Mouse (Mus musculus): ENCODE data around the gene Mmp12. TPM values are rescaled to one million over a fixed set of nuclear protein-coding genes. Genes with fewer than 3 reads are reported as not detected.

Gene Mmp12
- polyA plus RNA-seq (2017; shearing (Covaris generic)), result 0.59 TPM

GRCm38 (mm10) chr9:7344107-7344506 lies at the start of gene Mmp12:
Gene Mmp12 (plus strand): TSS chr9:7344381.

GRCm38 (mm10) chr9:7387947-7388346 lies 43.8 kb downstream of the Mmp12 start, which contains the start of gene Mmp1b:
Gene Mmp1b (minus strand): TSS chr9:7388047.

Other genes starting within 250 kb of the Mmp12 start
- gene Dync2h1, start 159.9 kb upstream of the Mmp12 start, polyA plus RNA-seq (2017; shearing (Covaris generic)), result 3.5 TPM
- gene Dcun1d5, start 159.9 kb upstream of the Mmp12 start, polyA plus RNA-seq (2017; shearing (Covaris generic)), result 192 TPM
- gene Mmp13, start 71.9 kb upstream of the Mmp12 start, polyA plus RNA-seq (2017; shearing (Covaris generic)), result not detected
- not detected for gene Mmp1b, start 43.7 kb downstream of the Mmp12 start, polyA plus RNA-seq (2017; shearing (Covaris generic))
- not detected for gene Mmp3, start 101.4 kb downstream of the Mmp12 start, polyA plus RNA-seq (2017; shearing (Covaris generic))
- gene Mmp10, start 158.0 kb downstream of the Mmp12 start, polyA plus RNA-seq (2017; shearing (Covaris generic)), result 1.2 TPM
- not detected for gene Mmp8, start 214.1 kb downstream of the Mmp12 start, polyA plus RNA-seq (2017; shearing (Covaris generic))
- gene Mmp27, start 227.0 kb downstream of the Mmp12 start, polyA plus RNA-seq (2017; shearing (Covaris generic)), result not detected

Measured in effector memory CD4-positive, alpha-beta T cell, adult 7 months (primary cell).